Mouse (Mus musculus) liver, adult (tissue): ENCODE data around the gene Smim24.

Experiments used
- GATA4 ChIP-seq: IDR thresholded peaks from 2 replicates; pipeline ENCODE4 v1.6.1; 2014; ENCODE audit warnings: mild to moderate bottlenecking, low read length; ENCODE audit not compliant: insufficient replicate concordance

Gene Smim24

GRCm38 (mm10) chr10:81426081-81426671 lies 33.3 kb downstream of the Smim24 start:
- TF ChIP-seq GATA4 = no peak

- no peak for TF ChIP-seq GATA4
These were observed 34.0 kb downstream of the Smim24 start for GRCm38 (mm10) chr10:81426897-81427296.

GRCm38 (mm10) chr10:81427327-81427726 lies 34.5 kb downstream of the Smim24 start:
- TF ChIP-seq GATA4 = no peak

DNA sequence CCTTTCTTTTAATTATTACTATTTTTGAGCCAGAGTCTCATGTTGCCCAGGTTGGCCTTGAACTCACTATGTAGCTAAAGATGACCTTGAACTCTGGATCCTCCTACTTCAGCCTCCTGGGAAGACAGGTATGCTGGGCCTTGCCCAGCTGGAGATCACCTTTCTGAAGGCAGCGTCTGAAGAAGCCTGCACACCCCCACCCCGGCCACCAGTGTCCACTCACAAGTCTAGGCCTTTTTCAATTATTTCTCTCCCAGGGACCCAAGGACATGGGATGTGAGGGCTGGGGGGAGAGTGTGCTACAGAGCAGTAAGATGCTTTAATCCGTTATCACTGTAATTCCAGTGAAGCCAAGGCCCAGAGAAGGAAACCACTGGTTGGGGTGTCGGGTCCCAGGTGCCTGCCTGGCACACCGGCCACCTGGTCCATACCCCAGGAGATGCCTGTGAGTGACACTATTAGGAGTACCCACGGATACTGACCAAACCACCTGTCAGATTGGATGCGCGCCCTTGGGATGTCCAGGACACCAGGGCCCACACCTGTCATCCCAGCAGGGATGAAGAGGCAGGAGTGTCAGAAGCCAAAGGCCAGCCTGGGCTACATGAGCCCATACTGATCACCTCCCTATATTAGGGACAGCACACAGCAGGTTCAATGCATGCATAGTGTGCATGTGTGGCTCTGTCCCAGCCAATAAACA lies 35.1 kb downstream of the Smim24 start:
- no peak for TF ChIP-seq GATA4

GRCm38 (mm10) chr10:81428507-81428870 lies 35.6 kb downstream of the Smim24 start:
- no peak for TF ChIP-seq GATA4

GRCm38 (mm10) chr10:81429092-81429491 lies 36.2 kb downstream of the Smim24 start:
- TF ChIP-seq GATA4 = no peak

GRCm38 (mm10) chr10:81429605-81430061 lies 36.8 kb downstream of the Smim24 start:
- TF ChIP-seq GATA4 = no peak

DNA sequence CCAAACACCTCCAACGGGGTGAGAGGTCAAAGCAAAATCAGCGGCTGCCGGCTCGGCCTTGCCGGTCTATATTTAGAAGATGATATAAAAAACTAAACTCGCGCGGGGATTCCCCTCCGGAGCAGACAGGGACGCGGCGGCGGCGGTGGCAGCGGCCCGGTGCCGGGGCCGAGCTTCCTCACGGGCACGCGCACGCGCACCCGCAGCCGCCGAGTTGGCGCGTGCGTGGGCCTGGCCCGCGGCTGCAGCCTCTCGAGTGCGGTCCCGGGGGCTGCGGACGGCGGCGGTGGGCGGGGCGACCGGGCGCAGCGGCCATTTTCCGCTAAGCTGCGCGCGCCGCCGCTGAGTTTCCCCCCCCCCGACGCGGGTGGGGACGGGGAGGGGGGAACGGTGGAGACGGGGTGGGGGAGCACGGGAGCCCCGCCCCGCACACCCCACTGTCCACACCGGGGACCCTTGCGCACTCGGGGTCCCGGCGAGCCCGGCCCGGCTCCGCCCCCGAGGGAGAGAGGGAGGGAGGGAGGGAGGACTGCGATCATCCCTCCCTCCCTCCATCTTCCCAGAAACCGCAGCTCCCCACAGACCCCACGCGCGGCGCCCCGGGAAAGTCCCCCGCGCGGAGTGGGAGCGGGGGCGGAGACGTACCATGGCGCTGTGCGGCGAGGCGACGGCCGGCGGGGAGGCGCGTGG lies 37.4 kb downstream of the Smim24 start:
- TF ChIP-seq GATA4 = no peak

DNA sequence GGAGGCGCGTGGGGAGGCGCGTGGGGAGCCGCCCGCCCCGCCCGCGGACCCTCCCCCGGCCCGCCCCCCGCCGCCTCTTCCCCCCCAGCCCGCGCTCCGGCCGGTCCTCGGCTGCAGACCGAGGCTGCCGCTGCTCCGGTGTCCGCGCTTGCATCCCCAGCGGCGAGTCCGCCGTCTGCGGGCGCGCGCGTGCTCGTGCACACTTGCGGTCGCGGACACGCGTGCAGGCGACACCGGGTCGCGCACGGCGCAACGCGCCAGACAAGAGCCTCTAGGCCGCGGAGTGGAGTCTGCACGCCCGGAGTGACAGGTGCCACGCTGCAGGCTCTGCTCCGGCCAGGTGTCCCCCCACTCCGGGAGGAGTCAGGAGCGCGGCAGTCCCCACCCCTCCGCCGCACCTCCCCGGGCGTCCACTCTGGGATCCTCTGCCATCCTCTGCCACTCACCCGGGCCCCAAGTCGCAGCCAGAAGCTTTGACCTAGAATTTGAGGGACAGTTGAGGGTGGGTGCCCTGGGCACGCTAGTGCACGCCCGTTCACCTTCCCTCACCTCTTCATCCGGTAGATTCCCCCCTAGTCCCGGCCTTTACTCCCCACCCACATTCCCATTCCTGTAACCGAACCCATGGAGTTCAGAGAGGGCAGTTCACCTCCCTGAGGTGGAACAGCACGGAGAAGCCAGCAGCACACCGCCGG lies 38.1 kb downstream of the Smim24 start:
- TF ChIP-seq GATA4 = no peak

GRCm38 (mm10) chr10:81431526-81432168 lies 38.8 kb downstream of the Smim24 start:
- TF ChIP-seq GATA4 = no peak

DNA sequence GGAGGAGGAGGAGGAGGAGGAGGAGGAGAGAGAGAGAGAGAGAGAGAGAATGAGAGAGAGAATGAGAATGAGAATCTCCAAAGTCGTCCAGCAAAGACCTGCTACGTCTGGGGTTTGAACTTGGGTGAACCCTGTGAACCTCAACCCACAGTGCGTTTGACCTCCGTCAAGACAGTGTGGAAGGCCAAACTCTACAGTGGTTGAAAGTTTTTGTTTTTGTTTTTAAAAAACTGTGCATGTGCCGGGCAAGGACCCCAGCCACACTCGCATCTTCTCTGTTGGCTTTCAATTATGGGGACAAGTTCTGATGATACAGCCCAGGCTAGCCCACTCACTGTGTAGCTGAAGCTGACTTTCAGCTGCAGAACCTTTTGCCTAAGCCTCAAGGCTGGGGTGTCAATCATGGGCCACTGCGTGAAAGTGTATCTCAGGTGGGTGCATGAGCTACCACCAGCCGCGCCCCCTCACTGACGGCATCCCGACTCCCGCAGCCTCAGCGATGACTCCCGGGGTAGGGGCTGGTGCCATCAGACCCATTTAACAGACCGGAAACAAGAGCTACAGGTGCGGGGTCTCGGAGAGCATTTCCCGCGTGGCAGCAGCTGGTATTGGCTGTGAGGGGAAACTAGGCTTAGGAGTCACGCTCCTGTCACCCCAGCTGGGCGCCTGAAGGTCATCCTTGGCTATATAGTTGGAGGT lies 39.5 kb downstream of the Smim24 start:
- no peak for TF ChIP-seq GATA4

DNA sequence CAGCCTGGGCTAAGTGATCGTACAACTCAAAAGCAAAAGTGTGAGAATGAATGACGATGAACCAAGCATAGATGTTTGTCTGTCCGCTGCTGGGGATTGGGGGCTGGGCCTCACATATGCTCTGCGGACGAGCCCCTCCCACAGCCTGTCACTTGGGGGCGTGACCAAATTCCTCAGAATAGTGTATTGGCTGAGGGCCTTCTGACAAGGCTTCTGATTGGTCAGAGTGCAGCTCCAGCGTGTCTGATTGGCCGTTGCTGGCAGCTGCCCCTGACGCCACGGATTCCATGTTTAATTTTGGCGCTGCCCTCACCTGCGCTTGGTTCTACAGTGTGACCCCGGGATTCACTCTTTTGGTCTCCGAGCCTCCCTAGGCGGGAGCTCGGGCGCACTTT lies 40.0 kb downstream of the Smim24 start:
- no peak for TF ChIP-seq GATA4

- TF ChIP-seq GATA4 = peak; percentile 44; the same call in 1 of the 2 replicates
These were observed 40.9 kb downstream of the Smim24 start for GRCm38 (mm10) chr10:81433541-81434289.
